Mouse (Mus musculus): ENCODE results near the gene Mab21l1.

GRCm38 (mm10) chr3:55788621-55789201 lies 6.4 kb downstream of the Mab21l1 start:
- no peak for TF ChIP-seq CTCF (IDR thresholded peaks at IDR 0.05; ENCODE audit: low read depth)
- no peak for TF ChIP-seq EP300 (IDR thresholded peaks at IDR 0.05; ENCODE audit: low read depth)
